Mouse (Mus musculus) urinary bladder, adult 2 months (tissue): Measurements from ENCODE around the gene Cxcl16. TPM values are rescaled to one million over a fixed set of nuclear protein-coding genes. Genes with fewer than 3 reads are reported as not detected.

Experiments
- DNase-seq: peaks from one replicate; pipeline ENCODE4 v3.0.0; 2022; ENCODE audit warnings: low spot score
- polyA plus RNA-seq: library from polyadenylated mRNA; depleted of rRNA; stranded (reverse); fragments of >200 nt; gene quantifications from 2 replicates; pipeline ENCODE4 v1.2.3, GENCODE M21; 2012; rRNA removed

The Cxcl16 gene
- polyA plus RNA-seq, 1 experiment, result 29.2 TPM

DNA sequence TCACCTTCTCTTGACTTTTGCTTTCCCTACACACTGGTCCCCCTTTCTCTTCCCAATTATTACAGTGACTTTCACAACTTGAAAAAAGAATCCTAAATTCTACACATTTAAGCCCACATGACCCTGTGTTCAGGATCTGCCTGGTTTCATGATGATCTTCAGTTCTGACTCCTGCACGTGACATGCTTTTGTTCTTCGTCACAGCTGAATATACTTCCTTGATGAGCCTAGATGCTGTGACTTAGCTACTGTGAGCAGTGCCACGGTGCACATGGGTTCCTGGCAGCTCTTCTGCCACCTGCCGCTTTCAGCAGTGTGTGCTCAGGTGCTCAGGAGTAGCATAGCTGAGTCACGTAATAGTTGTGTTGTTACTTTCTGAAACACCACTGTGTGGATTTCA, 47.2 kb downstream of the Cxcl16 start:
- no peak for DNase-seq

DNA sequence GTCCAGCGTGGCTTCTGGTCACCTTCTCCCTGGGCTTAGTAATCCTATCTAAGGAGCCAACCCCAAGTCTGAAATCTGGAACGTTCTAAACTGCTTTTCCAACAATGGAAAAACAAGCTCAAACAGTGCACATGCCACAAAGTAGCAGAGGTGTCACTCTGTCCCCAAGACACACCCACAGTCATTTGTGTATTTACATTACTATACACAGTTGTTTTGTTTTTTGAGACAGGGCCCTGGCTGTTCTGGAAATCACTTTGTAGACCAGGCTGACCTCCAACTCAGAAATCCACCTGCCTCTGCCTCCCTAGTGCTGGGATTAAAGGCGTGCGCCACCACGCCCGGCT, 49.5 kb downstream of the Cxcl16 start:
- no peak for DNase-seq

DNA sequence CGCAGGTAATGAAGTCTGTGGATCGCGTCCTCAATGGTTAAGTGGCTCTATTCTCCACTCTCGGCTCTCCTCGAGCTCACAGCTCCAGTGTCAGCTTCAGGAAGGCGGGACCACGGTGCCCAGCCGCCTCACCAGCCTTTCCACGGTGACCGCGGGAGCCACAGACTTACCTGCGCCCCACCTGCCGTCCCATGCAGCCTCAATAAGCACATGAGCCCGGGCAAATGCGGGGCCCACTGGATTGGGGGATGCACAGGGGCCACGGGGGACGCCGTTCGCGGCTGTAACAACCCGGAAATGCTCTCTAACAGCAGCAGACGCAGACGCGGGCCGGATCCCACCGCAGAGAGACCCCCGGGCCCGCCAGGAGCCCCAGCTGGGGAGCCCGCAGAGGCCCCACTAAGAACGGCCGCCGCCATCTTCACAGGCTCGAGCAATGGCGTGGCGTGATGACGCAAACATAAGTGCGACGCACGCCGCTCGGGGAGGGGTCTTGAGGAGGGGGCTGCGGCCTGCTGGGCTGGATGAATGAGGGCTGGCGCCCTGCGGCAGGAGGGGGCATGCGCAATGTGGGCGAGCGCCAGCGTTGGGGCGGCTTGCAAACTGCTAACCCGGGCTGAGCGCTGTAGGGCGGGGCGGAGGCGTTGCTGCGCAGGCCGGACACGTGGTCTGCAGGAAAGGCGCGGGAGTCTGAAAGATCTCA, 50.0 kb downstream of the Cxcl16 start, which contains the start of gene Pelp1:
TSS of gene Pelp1 (minus strand) at position 438 of the 703 bp plus-strand sequence.
- peak; percentile 87 for DNase-seq

Other genes with a start within 250 kb of the Cxcl16 start
- gene Slc16a11, start 247.2 kb downstream of the Cxcl16 start, polyA plus RNA-seq, result 3.0 and 4.8 TPM in 2 replicates
- 7.0 and 8.5 TPM in 2 replicates for gene Slc16a13, start 238.9 kb downstream of the Cxcl16 start, polyA plus RNA-seq
- 4.0 and 4.1 TPM in 2 replicates for gene Bcl6b, start 230.2 kb downstream of the Cxcl16 start, polyA plus RNA-seq
- 55.2 and 69.0 TPM in 2 replicates for gene 0610010K14Rik, start 222.1 kb downstream of the Cxcl16 start, polyA plus RNA-seq
- gene Gm21988, start 220.2 kb downstream of the Cxcl16 start, polyA plus RNA-seq, result 7.4 and 8.7 TPM in 2 replicates
- 128 and 143 TPM in 2 replicates for gene Rnasek, start 220.1 kb downstream of the Cxcl16 start, polyA plus RNA-seq
- 14.7 and 15.3 TPM in 2 replicates for gene Alox12, start 204.6 kb downstream of the Cxcl16 start, polyA plus RNA-seq
- 0.14 and 0.21 TPM in 2 replicates for gene Alox12e, start 137.4 kb downstream of the Cxcl16 start, polyA plus RNA-seq
- gene Alox15, start 108.0 kb downstream of the Cxcl16 start, polyA plus RNA-seq, result 0.80 and 1.3 TPM in 2 replicates
- gene Pelp1, start 50.0 kb downstream of the Cxcl16 start, polyA plus RNA-seq, result 11.1 and 15.3 TPM in 2 replicates
- gene Arrb2, start 27.3 kb downstream of the Cxcl16 start, polyA plus RNA-seq, result 18.5 and 22.0 TPM in 2 replicates
- 20.1 and 20.8 TPM in 2 replicates for gene Med11, start 8.1 kb downstream of the Cxcl16 start, polyA plus RNA-seq
- gene Zmynd15, start 551 bp downstream of the Cxcl16 start, polyA plus RNA-seq, result 3.9 and 4.4 TPM in 2 replicates
- 0.72 and 0.80 TPM in 2 replicates for gene Tm4sf5, start 45.3 kb upstream of the Cxcl16 start, polyA plus RNA-seq
- gene Vmo1, start 54.6 kb upstream of the Cxcl16 start, polyA plus RNA-seq, result 0.43 and 0.72 TPM in 2 replicates
- 0.14 and 0.15 TPM in 2 replicates for gene Gltpd2, start 59.2 kb upstream of the Cxcl16 start, polyA plus RNA-seq
- 249 and 294 TPM in 2 replicates for gene Psmb6, start 65.4 kb upstream of the Cxcl16 start, polyA plus RNA-seq
- gene Gm40193, start 73.0 kb upstream of the Cxcl16 start, polyA plus RNA-seq, result not detected in 2 replicates
- gene Pld2, start 80.1 kb upstream of the Cxcl16 start, polyA plus RNA-seq, result 33.6 and 38.7 TPM in 2 replicates
- 87.2 and 89.1 TPM in 2 replicates for gene Mink1, start 102.9 kb upstream of the Cxcl16 start, polyA plus RNA-seq
- gene 4930544D05Rik, start 155.9 kb upstream of the Cxcl16 start, polyA plus RNA-seq, result not detected in 2 replicates
- gene Chrne, start 159.2 kb upstream of the Cxcl16 start, polyA plus RNA-seq, result 0.40 and 0.44 TPM in 2 replicates
- gene Gp1ba, start 179.1 kb upstream of the Cxcl16 start, polyA plus RNA-seq, result 0.01 and 0.10 TPM in 2 replicates
- gene Rnf167, start 187.3 kb upstream of the Cxcl16 start, polyA plus RNA-seq, result 116 and 119 TPM in 2 replicates
- 93.9 and 96.9 TPM in 2 replicates for gene Slc25a11, start 187.5 kb upstream of the Cxcl16 start, polyA plus RNA-seq
- 1,258 and 1,344 TPM in 2 replicates for gene Pfn1, start 194.7 kb upstream of the Cxcl16 start, polyA plus RNA-seq
- gene Eno3, start 197.2 kb upstream of the Cxcl16 start, polyA plus RNA-seq, result 104 and 126 TPM in 2 replicates
- 89.4 and 93.2 TPM in 2 replicates for gene Spag7, start 209.4 kb upstream of the Cxcl16 start, polyA plus RNA-seq
- gene Camta2, start 228.1 kb upstream of the Cxcl16 start, polyA plus RNA-seq, result 16.6 and 25.4 TPM in 2 replicates
- gene Inca1, start 240.2 kb upstream of the Cxcl16 start, polyA plus RNA-seq, result 4.3 and 5.1 TPM in 2 replicates
- gene Kif1c, start 240.6 kb upstream of the Cxcl16 start, polyA plus RNA-seq, result 77.5 and 105 TPM in 2 replicates